ENCODE assay signal across 8 mouse cellular contexts in the genomic region with DNA sequence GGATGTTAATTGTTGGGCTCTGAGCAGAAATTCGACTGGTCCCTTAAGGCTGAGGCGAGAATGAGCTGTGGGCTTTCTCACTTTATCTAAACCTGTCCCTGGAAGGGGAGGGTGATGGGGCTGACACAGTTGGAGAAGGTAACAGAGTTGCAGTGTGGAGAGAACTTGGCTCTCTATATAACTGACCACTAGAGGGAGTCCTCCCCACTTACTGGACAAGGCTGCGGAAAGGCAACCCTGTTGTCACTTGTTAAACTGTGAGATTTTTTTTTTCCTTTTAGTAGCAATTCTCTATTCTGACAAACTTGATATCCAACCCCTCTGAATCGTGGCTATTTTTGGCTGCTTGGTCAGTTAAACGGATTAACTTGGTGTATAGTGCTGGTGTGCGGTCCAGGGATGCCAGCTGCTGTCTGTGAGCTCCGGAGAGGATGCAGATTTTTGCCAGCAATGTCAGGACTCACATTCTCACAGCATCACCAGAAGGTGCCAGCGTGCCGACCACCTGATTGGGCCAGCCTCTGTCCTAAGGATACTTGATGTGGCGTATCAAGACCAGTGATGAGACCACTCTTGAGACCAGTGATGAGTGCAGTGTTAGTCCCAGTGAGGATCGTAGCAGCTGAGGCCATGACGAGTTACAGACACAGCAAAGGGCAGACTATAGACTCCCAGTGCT.
DNase-seq lines count a peak whose midpoint lies in the region; ATAC-seq and TF ChIP-seq lines count a peak whose summit lies in the region.

No protein-coding gene starts in this region.

- peak; percentile 66 for ATAC-seq in G1E (ENCODE audit: extremely low read depth, insufficient number of reproducible peaks, low FRiP score, poor library complexity, severe bottlenecking)
- 0 out of 2 replicates have a peak, but pooled peaks have one; percentile 19 for ATAC-seq in kidney, embryonic 15.5 days (replicated peaks; ENCODE audit: low FRiP score)
- peak; percentile 49; the same call in 1 of the 2 replicates for ATAC-seq in megakaryocyte, adult 5-6 weeks (ENCODE audit: poor library complexity, severe bottlenecking)

- intact Hi-C loops in gastrocnemius, adult 2 months (cut with DNase I), result loop anchor here (1.0 to 10.0 kb wide), 3 partner anchors 155 to 700 kb away; a partner anchor contains a TSS
- intact Hi-C loops in gastrocnemius, postnatal 36 days (cut with DNase I), result loop anchor here (1.0 to 2.0 kb wide), 3 partner anchors 94 to 701 kb away; no protein-coding TSS in a partner anchor
- intact Hi-C loops in gastrocnemius, postnatal 14 days (cut with DNase I; ENCODE audit: low total_unique reads), result loop anchor here (10.0 kb wide), 1 partner anchor 1260 kb away; no protein-coding TSS in a partner anchor

- H3K9ac ChIP-seq in kidney, embryonic 15.5 days, result no peak overlapping the region

- peak; percentile 36 for DNase-seq in gastrocnemius, adult 2 months
- DNase-seq in gastrocnemius, postnatal 36 days, result no peak
- no peak for DNase-seq in G1E (ENCODE audit: low spot score)
- DNase-seq in cerebellum, adult 9-11 months, result peak; percentile 33
- peak; percentile 18 for DNase-seq in gastrocnemius, postnatal 14 days
- peak; percentile 65 for DNase-seq in splenic B cell, adult 2 months (ENCODE audit: low read depth, low spot score)

- H3K27me3 ChIP-seq in G1E (ENCODE audit: insufficient read depth, low read length), result peaks cover 8% of the 10 kb centered on the region; the same call in 1 of the 2 replicates
- 0 out of 2 replicates have a peak, but pooled peaks cover 9% of the 10 kb centered on the region for H3K27me3 ChIP-seq in kidney, embryonic 15.5 days
- H3K27me3 ChIP-seq in splenic B cell, adult 2 months (ENCODE audit: control insufficient read depth, insufficient read depth, low read length, poor library complexity, severe bottlenecking), result no peaks in the 10 kb centered on the region

- WGBS in kidney, embryonic 15.5 days, result 36% methylated on average over 12 of the region's 12 CpGs

- peak; percentile 90 for TF ChIP-seq CTCF in gastrocnemius, adult 2 months (IDR thresholded peaks at IDR 0.05)
- TF ChIP-seq CTCF in G1E (IDR thresholded peaks at IDR 0.05; ENCODE audit: low read depth, low read length), result peak; percentile 50

- no peak overlapping the region for H3K4me2 ChIP-seq in kidney, embryonic 15.5 days

- H3K4me3 ChIP-seq in gastrocnemius, adult 2 months, result no peak overlapping the region
- no peak overlapping the region for H3K4me3 ChIP-seq in G1E (ENCODE audit: low read depth, low read length)
- no peak overlapping the region for H3K4me3 ChIP-seq in kidney, embryonic 15.5 days (replicated peaks)

- no peak overlapping the region for H3K27ac ChIP-seq in gastrocnemius, adult 2 months
- no peak overlapping the region for H3K27ac ChIP-seq in kidney, embryonic 15.5 days

- H3K4me1 ChIP-seq in G1E (ENCODE audit: insufficient read depth, low read depth, low read length), result no peaks in the 10 kb centered on the region; the same call in 1 of the 2 replicates
- peaks cover 13% of the 10 kb centered on the region for H3K4me1 ChIP-seq in kidney, embryonic 15.5 days

- no peaks in the 10 kb centered on the region for H3K36me3 ChIP-seq in G1E (replicated peaks)
- no peaks in the 10 kb centered on the region for H3K36me3 ChIP-seq in kidney, embryonic 15.5 days
- H3K36me3 ChIP-seq in splenic B cell, adult 2 months (ENCODE audit: control insufficient read depth, insufficient read depth, low read length, poor library complexity, severe bottlenecking), result no peaks in the 10 kb centered on the region

- H3K9me3 ChIP-seq in G1E (replicated peaks), result no peaks in the 10 kb centered on the region
- H3K9me3 ChIP-seq in kidney, embryonic 15.5 days (replicated peaks), result no peaks in the 10 kb centered on the region

Comparison
In these comparisons a context has a peak if more than half of its experiments do, and no peak if none do; other contexts are left out.
1. DNase-seq: peak in gastrocnemius, adult 2 months (single experiment), cerebellum, adult 9-11 months (single experiment), gastrocnemius, postnatal 14 days (single experiment) and splenic B cell, adult 2 months (single experiment); none in gastrocnemius, postnatal 36 days (0 of 2) and G1E (single experiment).
2. Peak in every context shown above with its lines, with median percentiles within 50 percentile points of each other: ATAC-seq.